Mouse (Mus musculus): ENCODE data around the gene Bahcc1. TPM values are rescaled to one million over a fixed set of nuclear protein-coding genes. Genes with fewer than 3 reads are reported as not detected.

The Bahcc1 gene
- polyA plus RNA-seq, 1 experiment from 2014 or later, result 17.0 TPM

- Histone ChIP-seq H3K9me3 (ENCODE audit: control insufficient read depth, low read length) (no peaks in the 10 kb centered on the region), H3K9ac (replicated peaks; ENCODE audit: low read depth, low read length) (peak overlapping the region; percentile 69; the same call in 1 of the 2 replicates), H3K4me1 (ENCODE audit: control insufficient read depth, insufficient read depth, low read length) (peaks cover 29% of the 10 kb centered on the region), H3K4me2 (ENCODE audit: low read depth, low read length) (peak overlapping the region; percentile 80; the same call in 1 of the 2 replicates), H3K36me3 (ENCODE audit: control insufficient read depth, insufficient read depth, low read length) (no peaks in the 10 kb centered on the region), H3K27me3 (ENCODE audit: control insufficient read depth, insufficient read depth, low read length) (no peaks in the 10 kb centered on the region), H3K27ac (ENCODE audit: low read depth, low read length) (no peak overlapping the region; the same call in 1 of the 2 replicates), H3K4me3 (ENCODE audit: low read depth, low read length) (no peak overlapping the region)
- WGBS, result 20% methylated on average over 5 of the region's 5 CpGs
- no peak for ATAC-seq (ENCODE audit: low read depth)
These were observed 71.6 kb downstream of the Bahcc1 start for GRCm38 (mm10) chr11:120304350-120304694.

- Histone ChIP-seq H3K4me1 (ENCODE audit: control insufficient read depth, insufficient read depth, low read length) (peaks cover 29% of the 10 kb centered on the region), H3K9me3 (ENCODE audit: control insufficient read depth, low read length) (no peaks in the 10 kb centered on the region), H3K27me3 (ENCODE audit: control insufficient read depth, insufficient read depth, low read length) (no peaks in the 10 kb centered on the region), H3K36me3 (ENCODE audit: control insufficient read depth, insufficient read depth, low read length) (no peaks in the 10 kb centered on the region), H3K9ac (replicated peaks; ENCODE audit: low read depth, low read length) (peak overlapping the region; percentile 69), H3K4me2 (ENCODE audit: low read depth, low read length) (peak overlapping the region; percentile 80), H3K27ac (ENCODE audit: low read depth, low read length) (peak overlapping the region; percentile 93), H3K4me3 (ENCODE audit: low read depth, low read length) (peak overlapping the region; percentile 47)
- WGBS, result under 1% methylated on average over 52 of the region's 53 CpGs
- ATAC-seq (ENCODE audit: low read depth), result peak; percentile 94
These were observed 72.3 kb downstream of the Bahcc1 start for GRCm38 (mm10) chr11:120304886-120305534.

- H3K36me3 ChIP-seq (ENCODE audit: control insufficient read depth, insufficient read depth, low read length), result no peaks in the 10 kb centered on the region
- H3K27me3 ChIP-seq (ENCODE audit: control insufficient read depth, insufficient read depth, low read length), result no peaks in the 10 kb centered on the region
- H3K27ac ChIP-seq (ENCODE audit: low read depth, low read length), result peak overlapping the region; percentile 90
- H3K9ac ChIP-seq (replicated peaks; ENCODE audit: low read depth, low read length), result peak overlapping the region; percentile 67
- no peaks in the 10 kb centered on the region for H3K9me3 ChIP-seq (ENCODE audit: control insufficient read depth, low read length)
- H3K4me1 ChIP-seq (ENCODE audit: control insufficient read depth, insufficient read depth, low read length), result peaks cover 32% of the 10 kb centered on the region
- peak overlapping the region; percentile 80 for H3K4me2 ChIP-seq (ENCODE audit: low read depth, low read length)
- peak overlapping the region; percentile 47 for H3K4me3 ChIP-seq (ENCODE audit: low read depth, low read length)
- no peak for ATAC-seq (ENCODE audit: low read depth)
- WGBS, result 22% methylated on average over 15 of the region's 15 CpGs
These were observed 73.0 kb downstream of the Bahcc1 start for GRCm38 (mm10) chr11:120305535-120306365.

GRCm38 (mm10) chr11:120306366-120307131, 73.8 kb downstream of the Bahcc1 start:
- no peak for ATAC-seq (ENCODE audit: low read depth)
- no peaks in the 10 kb centered on the region for H3K27me3 ChIP-seq (ENCODE audit: control insufficient read depth, insufficient read depth, low read length)
- no peak overlapping the region for H3K4me3 ChIP-seq (ENCODE audit: low read depth, low read length)
- peak overlapping the region; percentile 67; the same call in 1 of the 2 replicates for H3K9ac ChIP-seq (replicated peaks; ENCODE audit: low read depth, low read length)
- 49% methylated on average over 12 of the region's 12 CpGs for WGBS
- peaks cover 37% of the 10 kb centered on the region for H3K4me1 ChIP-seq (ENCODE audit: control insufficient read depth, insufficient read depth, low read length)
- H3K9me3 ChIP-seq (ENCODE audit: control insufficient read depth, low read length), result no peaks in the 10 kb centered on the region
- peak overlapping the region; percentile 80 for H3K4me2 ChIP-seq (ENCODE audit: low read depth, low read length)
- no peak overlapping the region for H3K27ac ChIP-seq (ENCODE audit: low read depth, low read length)
- no peaks in the 10 kb centered on the region for H3K36me3 ChIP-seq (ENCODE audit: control insufficient read depth, insufficient read depth, low read length)

- 11% methylated on average over 5 of the region's 5 CpGs for WGBS
These were observed 74.3 kb downstream of the Bahcc1 start for GRCm38 (mm10) chr11:120307132-120307413.

GRCm38 (mm10) chr11:120307566-120308430, 75.1 kb downstream of the Bahcc1 start:
- Histone ChIP-seq H3K4me3 (ENCODE audit: low read depth, low read length) (no peak overlapping the region), H3K27ac (ENCODE audit: low read depth, low read length) (no peak overlapping the region), H3K4me2 (ENCODE audit: low read depth, low read length) (no peak overlapping the region), H3K4me1 (ENCODE audit: control insufficient read depth, insufficient read depth, low read length) (peaks cover 37% of the 10 kb centered on the region), H3K27me3 (ENCODE audit: control insufficient read depth, insufficient read depth, low read length) (no peaks in the 10 kb centered on the region), H3K9ac (replicated peaks; ENCODE audit: low read depth, low read length) (no peak overlapping the region), H3K36me3 (ENCODE audit: control insufficient read depth, insufficient read depth, low read length) (no peaks in the 10 kb centered on the region), H3K9me3 (ENCODE audit: control insufficient read depth, low read length) (no peaks in the 10 kb centered on the region)
- no peak for ATAC-seq (ENCODE audit: low read depth)
- WGBS, result 9% methylated on average over 19 of the region's 19 CpGs

More at GRCm38 (mm10) chr11:120307132-120307413, 74.3 kb downstream of the Bahcc1 start:
- Histone ChIP-seq H3K27me3 (ENCODE audit: control insufficient read depth, insufficient read depth, low read length) (no peaks in the 10 kb centered on the region), H3K4me3 (ENCODE audit: low read depth, low read length) (no peak overlapping the region), H3K4me2 (ENCODE audit: low read depth, low read length) (no peak overlapping the region), H3K9ac (replicated peaks; ENCODE audit: low read depth, low read length) (no peak overlapping the region), H3K4me1 (ENCODE audit: control insufficient read depth, insufficient read depth, low read length) (peaks cover 37% of the 10 kb centered on the region), H3K27ac (ENCODE audit: low read depth, low read length) (no peak overlapping the region), H3K9me3 (ENCODE audit: control insufficient read depth, low read length) (no peaks in the 10 kb centered on the region), H3K36me3 (ENCODE audit: control insufficient read depth, insufficient read depth, low read length) (no peaks in the 10 kb centered on the region)
- ATAC-seq (ENCODE audit: low read depth), result no peak

- Histone ChIP-seq H3K27me3 (ENCODE audit: control insufficient read depth, insufficient read depth, low read length) (no peaks in the 10 kb centered on the region), H3K9ac (replicated peaks; ENCODE audit: low read depth, low read length) (no peak overlapping the region), H3K4me3 (ENCODE audit: low read depth, low read length) (no peak overlapping the region), H3K9me3 (ENCODE audit: control insufficient read depth, low read length) (no peaks in the 10 kb centered on the region), H3K36me3 (ENCODE audit: control insufficient read depth, insufficient read depth, low read length) (no peaks in the 10 kb centered on the region), H3K4me1 (ENCODE audit: control insufficient read depth, insufficient read depth, low read length) (peaks cover 37% of the 10 kb centered on the region), H3K27ac (ENCODE audit: low read depth, low read length) (no peak overlapping the region; the same call in 1 of the 2 replicates), H3K4me2 (ENCODE audit: low read depth, low read length) (no peak overlapping the region)
- no peak for ATAC-seq (ENCODE audit: low read depth)
- WGBS, result 58% methylated on average over 15 of the region's 15 CpGs
These were observed 75.9 kb downstream of the Bahcc1 start for GRCm38 (mm10) chr11:120308441-120309320.
